Mouse (Mus musculus) heart, embryonic 13.5 days (tissue): Measurements from ENCODE around the gene Slc12a5. TPM values are rescaled to one million over a fixed set of nuclear protein-coding genes. Genes with fewer than 3 reads are reported as not detected.

ENCODE experiments used
- ATAC-seq: fragments of 200-750 bp; cut with Nextera tagmentation; 2 replicates; pipeline ENCODE4 v1.8.0; 2017; ENCODE audit warnings: moderate TSS enrichment; ENCODE audit not compliant: insufficient number of reproducible peaks, low FRiP score, low TSS enrichment; ENCODE audit errors: extremely low read depth
- H3K27ac ChIP-seq: fragments of 300-500 bp; sonication (generic); replicated peaks from 2 replicates; pipeline ENCODE4 v1.5.1; 2015; ENCODE audit warnings: moderate library complexity, mild to moderate bottlenecking, inconsistent platforms
- H3K27me3 ChIP-seq: fragments of 300-500 bp; sonication (generic); replicated peaks from 2 replicates; pipeline ENCODE4 v1.6.1; 2015; ENCODE audit warnings: mild to moderate bottlenecking, inconsistent platforms
- H3K36me3 ChIP-seq: fragments of 300-500 bp; sonication (generic); 2 replicates; pipeline ENCODE4 v1.6.1; 2015; ENCODE audit warnings: mild to moderate bottlenecking, inconsistent platforms
- H3K4me1 ChIP-seq: fragments of 300-500 bp; sonication (generic); 2 replicates; pipeline ENCODE4 v1.6.1; 2015; ENCODE audit warnings: inconsistent platforms
- H3K4me2 ChIP-seq: fragments of 300-500 bp; sonication (generic); 2 replicates; pipeline ENCODE4 v1.6.1; 2015; ENCODE audit warnings: inconsistent platforms, mild to moderate bottlenecking, moderate library complexity
- H3K4me3 ChIP-seq: fragments of 300-500 bp; sonication (generic); 2 replicates; pipeline ENCODE4 v1.5.1; 2015; ENCODE audit warnings: moderate library complexity, mild to moderate bottlenecking, inconsistent platforms
- H3K9ac ChIP-seq: fragments of 300-500 bp; sonication (generic); 2 replicates; pipeline ENCODE4 v1.6.1; 2015; ENCODE audit warnings: inconsistent platforms, mild to moderate bottlenecking, moderate library complexity
- H3K9me3 ChIP-seq: fragments of 300-500 bp; sonication (generic); 2 replicates; pipeline ENCODE4 v1.6.1; 2016; ENCODE audit warnings: inconsistent platforms
- WGBS: fragments of 180-500 bp; shearing (Covaris S2); methylation state at CpG from one replicate; pipeline ENCODE4 v1.1.7; 2015; ENCODE audit warnings: mixed read lengths; 5-methylcytosine and 5-hydroxymethylcytosine counted together
- polyA plus RNA-seq: library from polyadenylated mRNA; unstranded; fragments of >200 nt; fragmentation: Nextera tagmentation; extraction: Ambion mirVana; gene quantifications from 2 replicates; pipeline ENCODE4 v1.2.1, GENCODE M21; 2015

The Slc12a5 gene
- polyA plus RNA-seq, 1 experiment from 2014 or later = 0.56 TPM

- Histone ChIP-seq H3K27ac (no peak overlapping the region), H3K4me3 (no peak overlapping the region), H3K36me3 (peaks cover 12% of the 10 kb centered on the region), H3K4me2 (no peak overlapping the region), H3K4me1 (no peaks in the 10 kb centered on the region), H3K9me3 (no peaks in the 10 kb centered on the region), H3K9ac (no peak overlapping the region), H3K27me3 (peaks cover 22% of the 10 kb centered on the region)
- WGBS = 30% methylated on average over 11 of the region's 11 CpGs
- no peak for ATAC-seq
Measured at GRCm38 (mm10) chr2:164924100-164924857, 36.3 kb upstream of the Slc12a5 start.

GRCm38 (mm10) chr2:164930706-164931581, 29.7 kb upstream of the Slc12a5 start:
- Histone ChIP-seq H3K27me3 (peaks cover 63% of the 10 kb centered on the region), H3K9ac (no peak overlapping the region), H3K9me3 (no peaks in the 10 kb centered on the region), H3K27ac (no peak overlapping the region), H3K4me1 (no peaks in the 10 kb centered on the region), H3K36me3 (no peaks in the 10 kb centered on the region), H3K4me2 (no peak overlapping the region), H3K4me3 (no peak overlapping the region)
- no peak for ATAC-seq
- WGBS = 58% methylated on average over 11 of the region's 11 CpGs

DNA sequence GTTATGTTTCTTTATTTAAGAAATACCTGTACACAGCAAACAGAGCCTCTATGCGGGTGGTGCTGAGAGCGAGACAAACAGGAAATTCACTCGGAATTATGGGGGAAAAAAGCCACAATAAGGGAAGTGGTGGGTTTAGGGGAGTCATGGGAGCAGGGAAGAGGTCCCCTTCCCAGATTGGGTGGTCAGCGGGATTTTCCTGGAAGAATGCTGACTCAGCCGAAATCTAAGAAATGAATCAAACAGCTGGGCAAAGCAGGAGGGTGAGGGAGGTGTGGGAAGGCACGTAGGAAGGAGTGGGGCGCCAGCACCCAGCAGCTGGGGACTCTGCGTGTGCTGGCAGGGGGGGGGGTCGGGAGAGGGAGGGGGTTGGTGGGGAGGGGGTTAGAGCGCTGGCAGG, 27.1 kb upstream of the Slc12a5 start:
- no peak overlapping the region for H3K4me2 ChIP-seq
- no peak overlapping the region for H3K9ac ChIP-seq
- H3K9me3 ChIP-seq = no peaks in the 10 kb centered on the region
- 0 out of 2 replicates have a peak, but pooled peaks cover 4% of the 10 kb centered on the region for H3K4me1 ChIP-seq
- peaks cover 67% of the 10 kb centered on the region for H3K27me3 ChIP-seq
- no peak for ATAC-seq
- H3K4me3 ChIP-seq = no peak overlapping the region
- no peaks in the 10 kb centered on the region for H3K36me3 ChIP-seq
- 35% methylated on average over 10 of the region's 10 CpGs for WGBS
- no peak overlapping the region for H3K27ac ChIP-seq

DNA sequence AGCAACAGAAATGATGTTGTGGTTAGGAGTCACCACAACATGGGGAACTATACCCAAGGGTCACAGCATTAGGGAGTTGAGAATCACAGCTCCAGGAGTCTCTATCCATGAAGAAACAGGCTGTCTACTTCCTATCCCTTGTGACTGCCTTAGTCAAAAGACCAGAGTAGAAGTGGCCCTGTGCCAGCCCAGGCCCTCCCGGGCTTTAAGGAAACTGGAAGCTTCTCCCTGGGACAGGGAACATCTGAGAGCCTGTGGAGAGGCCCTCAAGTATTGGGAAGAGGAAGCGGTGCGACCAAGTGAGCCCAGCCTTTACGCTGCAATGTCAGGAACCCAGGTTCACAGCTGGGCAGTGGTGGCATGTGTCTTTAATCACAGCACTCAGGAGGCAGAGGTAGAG, 24.6 kb upstream of the Slc12a5 start:
- peaks cover 91% of the 10 kb centered on the region for H3K27me3 ChIP-seq
- no peaks in the 10 kb centered on the region for H3K9me3 ChIP-seq
- H3K27ac ChIP-seq = no peak overlapping the region
- no peak overlapping the region for H3K9ac ChIP-seq
- peaks cover 19% of the 10 kb centered on the region for H3K4me1 ChIP-seq
- no peaks in the 10 kb centered on the region for H3K36me3 ChIP-seq
- no peak overlapping the region for H3K4me3 ChIP-seq
- WGBS = 71% methylated on average over 4 of the region's 4 CpGs
- no peak for ATAC-seq
- no peak overlapping the region for H3K4me2 ChIP-seq

DNA sequence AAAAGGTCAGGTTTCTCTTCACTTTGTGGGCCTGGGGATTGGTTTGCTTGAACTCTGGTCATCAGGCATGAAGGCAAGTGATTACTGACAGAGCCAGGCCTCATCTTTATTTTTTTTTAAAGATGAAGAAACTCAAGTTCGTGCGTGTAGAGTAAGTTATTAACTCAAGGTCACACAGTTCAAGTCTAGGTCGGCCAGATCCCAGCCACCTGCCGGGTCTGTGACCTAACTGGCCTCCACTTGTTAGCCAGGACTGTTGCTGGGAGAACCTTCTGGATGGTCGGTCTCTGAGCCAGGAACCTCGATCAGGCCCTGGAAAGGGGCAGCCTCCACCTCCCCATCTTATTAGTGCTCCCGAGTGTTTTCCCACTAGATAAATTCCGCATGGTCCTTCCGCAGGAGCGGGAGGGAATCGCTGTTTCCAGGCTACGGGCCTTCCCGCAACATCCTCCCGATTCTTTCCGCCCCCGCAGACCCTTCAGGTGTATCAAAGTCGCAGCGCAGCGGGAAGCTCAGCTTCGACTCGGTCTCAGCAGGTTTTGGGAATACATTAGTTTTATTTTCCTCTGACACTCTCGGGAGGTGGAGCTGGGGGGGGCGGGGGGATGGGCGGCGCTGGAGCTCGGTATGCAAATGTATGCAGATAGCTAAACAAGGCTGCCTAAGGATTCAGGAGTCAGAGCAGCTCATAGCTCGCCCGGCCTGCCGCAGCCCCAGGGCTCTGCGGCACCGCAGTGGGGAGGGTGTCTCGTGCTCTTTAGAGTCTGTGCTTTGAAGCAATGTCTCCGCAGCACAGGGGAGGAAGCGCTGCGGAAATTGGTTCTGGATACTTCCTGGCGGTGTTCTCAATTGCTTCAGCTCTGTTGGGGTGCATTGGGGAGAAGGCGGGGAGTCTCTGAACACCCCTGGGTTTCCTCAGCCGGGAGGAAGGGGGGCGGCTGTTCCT, 22.2 kb upstream of the Slc12a5 start:
- 3% methylated on average over 39 of the region's 39 CpGs for WGBS
- Histone ChIP-seq H3K4me3 (peak overlapping the region; percentile 48), H3K4me2 (peak overlapping the region; percentile 71), H3K27ac (no peak overlapping the region), H3K9me3 (no peaks in the 10 kb centered on the region), H3K27me3 (peaks cover 80% of the 10 kb centered on the region), H3K4me1 (peaks cover 19% of the 10 kb centered on the region), H3K36me3 (no peaks in the 10 kb centered on the region), H3K9ac (peak overlapping the region; percentile 65)
- ATAC-seq = no peak

DNA sequence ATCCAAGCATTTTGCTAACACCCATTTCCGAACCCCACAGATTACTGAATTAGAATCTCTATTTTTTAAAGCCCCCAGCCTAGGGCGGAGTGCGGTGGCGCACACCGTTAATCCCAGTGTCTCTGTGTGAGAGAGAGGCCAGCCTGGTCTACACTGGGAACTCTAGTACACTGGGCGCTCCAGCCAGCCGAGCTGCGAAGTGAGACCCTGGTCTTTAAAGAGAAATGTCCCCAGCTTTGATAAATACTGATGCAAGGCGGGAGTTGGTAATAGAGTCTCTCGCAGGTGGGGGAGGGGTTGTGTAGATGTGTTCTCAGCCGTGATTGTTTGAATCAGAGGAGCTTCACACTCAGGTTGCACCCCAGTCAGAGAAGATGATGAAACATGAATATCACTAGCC, 21.5 kb upstream of the Slc12a5 start:
- Histone ChIP-seq H3K27me3 (peaks cover 78% of the 10 kb centered on the region), H3K36me3 (no peaks in the 10 kb centered on the region), H3K4me2 (peak overlapping the region; percentile 71), H3K27ac (no peak overlapping the region), H3K9me3 (no peaks in the 10 kb centered on the region), H3K9ac (peak overlapping the region; percentile 65), H3K4me1 (peaks cover 19% of the 10 kb centered on the region), H3K4me3 (peak overlapping the region; percentile 48)
- WGBS = 3% methylated on average over 11 of the region's 11 CpGs
- no peak for ATAC-seq

DNA sequence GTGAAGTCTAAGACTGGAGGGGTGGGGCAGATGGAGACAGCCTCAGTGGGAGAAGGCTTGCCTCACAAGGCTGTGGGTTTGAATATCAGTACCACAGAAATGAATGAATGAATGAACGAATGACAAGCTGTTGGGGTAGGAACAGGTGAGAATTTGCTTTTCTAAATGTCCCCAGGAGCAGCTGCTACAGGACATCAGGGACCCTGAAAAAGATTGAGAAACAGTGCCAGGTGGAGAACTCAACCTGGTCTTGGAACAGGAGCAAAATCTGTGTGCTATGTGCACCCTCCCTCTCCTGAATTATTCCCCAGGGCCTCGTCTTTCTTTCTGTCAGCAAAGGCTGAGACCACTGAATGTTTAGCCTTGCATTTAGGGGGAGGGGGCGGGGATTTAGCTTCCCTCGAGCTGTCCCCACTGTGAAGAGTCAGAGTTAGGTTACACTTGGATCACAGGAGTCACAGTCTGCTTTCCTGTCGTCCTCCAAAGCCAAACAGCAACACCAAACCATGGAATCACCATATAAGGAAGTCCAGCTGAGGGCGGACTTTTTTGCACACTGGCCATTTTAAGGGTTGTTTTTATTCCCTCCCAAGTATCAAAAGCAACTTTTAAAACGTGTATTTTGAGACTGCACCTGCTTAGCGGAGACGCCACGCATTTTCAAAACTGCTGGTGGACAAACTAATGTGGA, 20.3 kb upstream of the Slc12a5 start, which contains the start of gene Mmp9:
Mmp9 (plus strand) TSS at position 641 of the 691 bp plus-strand sequence.
- WGBS = 26% methylated on average over 10 of the region's 10 CpGs
- no peak for ATAC-seq
- Histone ChIP-seq H3K9me3 (no peaks in the 10 kb centered on the region), H3K36me3 (no peaks in the 10 kb centered on the region), H3K4me1 (peaks cover 19% of the 10 kb centered on the region), H3K27ac (no peak within 1 kb of the TSS), H3K4me3 (no peak within 1 kb of the TSS), H3K4me2 (no peak within 1 kb of the TSS), H3K9ac (no peak within 1 kb of the TSS), H3K27me3 (peaks cover 72% of the 10 kb centered on the region)

GRCm38 (mm10) chr2:164942692-164943290, 17.8 kb upstream of the Slc12a5 start:
- H3K27me3 ChIP-seq = peaks cover 73% of the 10 kb centered on the region
- no peak overlapping the region for H3K27ac ChIP-seq
- WGBS = 10% methylated on average over 5 of the region's 5 CpGs
- H3K4me3 ChIP-seq = no peak overlapping the region
- H3K4me1 ChIP-seq = peaks cover 19% of the 10 kb centered on the region
- no peak for ATAC-seq
- H3K4me2 ChIP-seq = no peak overlapping the region
- H3K36me3 ChIP-seq = no peaks in the 10 kb centered on the region
- H3K9ac ChIP-seq = no peak overlapping the region
- H3K9me3 ChIP-seq = no peaks in the 10 kb centered on the region

DNA sequence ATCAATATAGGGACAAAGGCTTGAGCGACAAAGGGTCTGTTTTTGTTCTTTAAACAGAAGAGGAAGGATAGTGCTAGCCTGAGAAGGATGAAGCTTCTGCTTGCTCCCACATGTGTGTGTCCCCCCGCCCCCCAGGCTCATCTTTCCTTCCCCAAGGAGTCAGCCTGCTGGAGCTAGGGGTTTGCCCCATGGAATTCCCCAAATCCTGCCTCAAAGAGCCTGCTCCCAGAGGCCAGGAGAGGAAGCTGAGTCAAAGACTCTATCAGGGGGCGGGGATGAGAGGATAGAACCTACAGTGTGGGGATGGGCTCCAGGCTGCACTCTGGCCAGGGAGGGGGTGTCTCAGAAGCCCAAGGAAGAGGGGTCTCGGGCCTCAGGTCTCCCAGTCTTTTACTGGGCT, 13.1 kb upstream of the Slc12a5 start:
- Histone ChIP-seq H3K27me3 (peaks cover 81% of the 10 kb centered on the region), H3K4me2 (no peak overlapping the region), H3K9me3 (0 out of 2 replicates have a peak, but pooled peaks cover 3% of the 10 kb centered on the region), H3K4me3 (no peak overlapping the region), H3K4me1 (peaks cover 7% of the 10 kb centered on the region), H3K9ac (no peak overlapping the region), H3K36me3 (no peaks in the 10 kb centered on the region), H3K27ac (no peak overlapping the region)
- WGBS = 34% methylated on average over 4 of the region's 4 CpGs
- ATAC-seq = no peak

DNA sequence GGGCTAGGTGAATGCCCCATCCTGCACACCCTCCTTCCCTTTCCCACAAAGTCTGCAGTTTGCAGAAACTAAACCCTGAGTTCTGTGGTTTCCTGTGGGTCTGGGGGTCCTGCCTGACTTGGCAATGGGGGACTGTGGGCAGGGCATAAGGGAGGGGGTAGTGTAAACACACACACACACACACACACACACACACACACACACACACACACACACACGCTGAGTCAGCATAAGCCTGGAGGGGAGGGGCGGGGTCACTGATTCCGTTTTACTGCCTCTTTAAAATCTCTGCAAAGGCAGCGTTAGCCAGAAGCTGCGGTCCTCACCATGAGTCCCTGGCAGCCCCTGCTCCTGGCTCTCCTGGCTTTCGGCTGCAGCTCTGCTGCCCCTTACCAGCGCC, 12.7 kb upstream of the Slc12a5 start:
- H3K36me3 ChIP-seq = no peaks in the 10 kb centered on the region
- ATAC-seq = no peak
- no peak overlapping the region for H3K4me3 ChIP-seq
- H3K27ac ChIP-seq = no peak overlapping the region
- WGBS = 9% methylated on average over 7 of the region's 7 CpGs
- H3K9me3 ChIP-seq = 0 out of 2 replicates have a peak, but pooled peaks cover 3% of the 10 kb centered on the region
- H3K4me2 ChIP-seq = no peak overlapping the region
- H3K4me1 ChIP-seq = peaks cover 8% of the 10 kb centered on the region
- H3K27me3 ChIP-seq = peaks cover 85% of the 10 kb centered on the region
- H3K9ac ChIP-seq = 0 out of 2 replicates have a peak overlapping the region, but pooled peaks have one; percentile 5
